Mouse (Mus musculus) embryonic facial prominence, embryonic 13.5 days (tissue): Measurements from ENCODE around the gene Cav2. TPM values are rescaled to one million over a fixed set of nuclear protein-coding genes. Genes with fewer than 3 reads are reported as not detected.

Experiments used
- polyA plus RNA-seq: library from polyadenylated mRNA; unstranded; fragments of >200 nt; fragmentation: Nextera tagmentation; extraction: Ambion mirVana; gene quantifications from 2 replicates; pipeline ENCODE4 v1.2.1, GENCODE M21; 2015

Cav2 gene
- polyA plus RNA-seq, 1 experiment from 2014 or later, result 15.6 TPM

Other genes with a start within 250 kb of the Cav2 start
- gene Tes, start 216.0 kb upstream of the Cav2 start, polyA plus RNA-seq, result 63.5 and 76.4 TPM in 2 replicates
- gene Cav1, start 25.1 kb downstream of the Cav2 start, polyA plus RNA-seq, result 77.5 and 88.7 TPM in 2 replicates
- gene Met, start 182.6 kb downstream of the Cav2 start, polyA plus RNA-seq, result 3.3 and 4.0 TPM in 2 replicates